Mouse (Mus musculus): ENCODE results near the gene Gm9999.

DNA sequence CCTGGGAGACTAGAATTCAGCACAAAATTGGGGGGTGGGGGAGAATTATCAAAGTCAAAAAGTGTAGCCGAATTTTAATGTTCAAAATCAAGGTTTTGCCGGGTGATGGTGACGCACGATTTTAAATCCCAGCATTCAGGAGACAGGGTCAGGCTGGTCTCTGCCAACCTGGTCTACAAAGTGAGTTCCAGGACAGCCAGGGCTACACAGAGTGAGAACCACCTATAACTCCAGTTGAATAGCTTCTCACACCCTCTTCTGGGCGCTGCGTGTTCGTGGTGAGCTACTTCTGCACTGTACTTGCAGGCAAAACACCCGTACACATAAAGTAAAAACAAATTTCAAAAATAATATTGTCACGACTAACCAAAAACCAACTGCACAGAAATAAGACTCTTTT, 24.5 kb upstream of the Gm9999 start:
- no peak for TF ChIP-seq CTCF (IDR thresholded peaks at IDR 0.05; ENCODE audit: control insufficient read depth, insufficient read depth, low read length)
- TF ChIP-seq POLR2A (IDR thresholded peaks at IDR 0.05; ENCODE audit: borderline replicate concordance, control insufficient read depth, low read depth, low read length): no peak

Data from bone marrow, adult 2 months (tissue).